Mouse (Mus musculus) cortical plate, adult 2 months (tissue): ENCODE data around the gene Dut. TPM values are rescaled to one million over a fixed set of nuclear protein-coding genes. Genes with fewer than 3 reads are reported as not detected.

Experiments
- H3K27ac ChIP-seq: fragments of 200-500 bp; 2 replicates; pipeline ENCODE4 v1.5.1; 2012; ENCODE audit warnings: low read length, control low read depth, inconsistent platforms; ENCODE audit not compliant: insufficient read depth
- H3K4me1 ChIP-seq: fragments of 200-500 bp; 2 replicates; pipeline ENCODE4 v1.6.1; 2011; ENCODE audit warnings: low read length; ENCODE audit not compliant: control insufficient read depth, insufficient read depth
- H3K4me3 ChIP-seq: fragments of 200-500 bp; 2 replicates; pipeline ENCODE4 v1.5.1; 2011; ENCODE audit warnings: mild to moderate bottlenecking, low read length, control low read depth; ENCODE audit not compliant: insufficient read depth
- CTCF ChIP-seq: fragments of 200-500 bp; IDR thresholded peaks from 2 replicates; pipeline ENCODE4 v1.5.1; 2011; ENCODE audit warnings: mild to moderate bottlenecking, control low read depth, low read length; ENCODE audit not compliant: insufficient read depth; ENCODE audit errors: extremely low read depth
- POLR2A ChIP-seq: fragments of 200-500 bp; IDR thresholded peaks from 2 replicates; pipeline ENCODE4 v1.6.1; 2011; ENCODE audit warnings: mild to moderate bottlenecking, low read length, control low read depth; ENCODE audit not compliant: insufficient read depth; ENCODE audit errors: extremely low read depth
- polyA plus RNA-seq: library from polyadenylated mRNA; depleted of rRNA; stranded (reverse); fragments of >200 nt; gene quantifications from 2 replicates; pipeline ENCODE4 v1.2.3, GENCODE M21; 2012

Gene Dut
- polyA plus RNA-seq, 1 experiment = 34.6 TPM

DNA sequence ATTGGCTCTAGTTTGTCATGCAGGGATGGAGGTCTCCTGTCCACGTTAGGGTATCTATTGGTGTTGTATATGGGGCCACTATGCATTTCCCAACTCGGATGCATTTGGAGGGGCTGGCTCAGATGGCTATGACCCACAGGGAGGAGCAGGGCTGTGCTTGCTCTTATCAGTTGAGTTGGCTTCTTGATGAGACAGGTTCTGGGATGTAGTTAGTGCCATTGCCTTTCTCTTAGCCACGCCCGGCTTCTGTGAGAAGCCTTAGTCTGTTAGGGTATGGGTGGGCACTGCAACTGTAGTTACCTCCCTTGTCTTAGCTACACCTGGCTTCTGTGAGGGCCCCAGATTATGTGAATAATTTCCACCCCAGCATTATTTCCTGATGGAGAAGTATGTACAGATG lies 14.8 kb upstream of the Dut start:
- Histone ChIP-seq H3K4me3 (no peak overlapping the region), H3K4me1 (no peaks in the 10 kb centered on the region), H3K27ac (no peak overlapping the region)
- TF ChIP-seq POLR2A (no peak), CTCF (no peak)

DNA sequence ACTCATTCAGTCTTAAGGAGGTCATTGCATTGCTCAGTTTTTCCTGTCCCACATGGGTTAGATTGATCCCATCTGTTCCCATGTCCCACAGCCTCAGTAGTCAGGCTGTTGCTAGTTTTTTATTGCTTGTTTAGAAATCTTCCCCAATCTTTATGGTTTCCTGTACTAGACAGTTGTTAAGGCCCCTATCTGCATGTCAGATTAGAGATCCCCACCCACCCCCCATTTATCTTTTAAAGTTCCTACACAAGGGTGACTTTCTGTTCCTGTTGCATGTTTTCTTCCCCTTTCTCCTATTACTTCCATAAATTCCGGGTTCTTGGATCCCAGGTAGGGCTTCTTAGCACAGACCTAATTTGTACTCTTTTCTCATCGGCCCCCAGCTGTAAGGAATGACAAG lies 13.5 kb upstream of the Dut start:
- Histone ChIP-seq H3K27ac (no peak overlapping the region), H3K4me3 (no peak overlapping the region), H3K4me1 (no peaks in the 10 kb centered on the region)
- no peak for TF ChIP-seq CTCF
- TF ChIP-seq POLR2A = no peak

GRCm38 (mm10) chr2:125234049-125234448 lies 12.9 kb upstream of the Dut start:
- no peaks in the 10 kb centered on the region for H3K4me1 ChIP-seq
- no peak overlapping the region for H3K27ac ChIP-seq
- no peak overlapping the region for H3K4me3 ChIP-seq
- TF ChIP-seq POLR2A (no peak), CTCF (no peak)

GRCm38 (mm10) chr2:125245545-125246285 lies 1.3 kb upstream of the Dut start:
- Histone ChIP-seq H3K27ac (no peak overlapping the region), H3K4me1 (peaks cover 2% of the 10 kb centered on the region), H3K4me3 (no peak overlapping the region)
- TF ChIP-seq CTCF (no peak), POLR2A (no peak)

DNA sequence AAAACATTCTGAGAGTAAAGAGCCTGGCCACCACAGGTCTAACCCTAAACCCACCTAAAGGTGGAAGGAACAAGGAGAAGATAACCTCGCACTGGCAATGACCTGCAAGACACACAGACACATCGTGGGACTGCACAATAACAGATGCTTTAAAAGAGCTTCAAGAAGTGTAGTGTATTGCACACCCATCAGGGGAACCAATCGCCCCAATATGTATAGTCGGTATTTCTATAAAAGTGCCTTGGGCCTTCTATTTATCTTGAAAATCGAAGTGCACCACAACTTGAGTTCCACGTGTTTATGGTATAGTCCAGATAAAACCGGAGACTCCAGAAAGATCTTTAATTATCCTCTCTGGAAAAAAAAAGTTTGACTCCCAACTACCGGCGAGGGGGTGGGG lies 321 bp upstream of the Dut start:
- Histone ChIP-seq H3K4me3 (peak overlapping the region; percentile 51; the same call in 1 of the 2 replicates), H3K4me1 (peaks cover 2% of the 10 kb centered on the region)

DNA sequence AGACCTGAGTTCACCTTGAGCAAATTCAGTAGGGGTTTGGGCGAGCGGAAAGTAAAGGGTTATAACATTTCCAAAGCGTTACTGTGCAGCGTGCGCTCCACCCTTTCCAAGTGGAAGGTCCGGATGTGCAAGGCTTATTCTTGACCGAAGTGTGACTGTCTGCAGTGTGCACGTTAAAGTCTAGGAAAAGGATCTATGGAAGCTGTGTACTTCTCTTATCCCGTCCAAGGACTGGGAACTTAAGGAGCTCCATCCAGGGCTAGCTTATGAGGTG lies 909 bp downstream of the Dut start:
- TF ChIP-seq CTCF = no peak
- no peak for TF ChIP-seq POLR2A
- Histone ChIP-seq H3K4me3 (peak overlapping the region; percentile 51), H3K27ac (no peak overlapping the region), H3K4me1 (peaks cover 2% of the 10 kb centered on the region)

More for the DNA sequence above, 321 bp upstream of the Dut start:
- TF ChIP-seq POLR2A (no peak), CTCF (no peak)
- no peak overlapping the region for H3K27ac ChIP-seq

DNA sequence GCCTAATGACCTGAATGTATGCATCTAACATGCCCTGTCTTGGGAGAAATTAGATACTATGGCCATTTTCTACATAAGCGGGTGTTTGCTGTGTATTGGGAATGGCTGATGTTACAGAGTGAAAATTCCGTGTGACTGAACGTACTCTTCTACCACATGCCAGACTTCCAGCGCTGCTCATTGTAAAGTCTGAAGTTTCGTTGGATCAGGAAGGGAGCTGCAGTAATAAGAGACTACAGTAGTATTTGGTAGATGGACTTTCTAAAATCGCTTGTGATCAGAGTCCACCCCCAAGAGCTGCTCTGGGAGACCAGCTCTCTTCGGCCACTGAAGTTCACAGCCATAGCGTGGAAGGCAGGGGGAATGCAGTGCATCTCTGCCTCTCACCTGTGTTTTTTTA lies 1.3 kb downstream of the Dut start:
- TF ChIP-seq CTCF (no peak), POLR2A (no peak)
- Histone ChIP-seq H3K4me1 (peaks cover 2% of the 10 kb centered on the region), H3K27ac (no peak overlapping the region), H3K4me3 (peak overlapping the region; percentile 51)

GRCm38 (mm10) chr2:125249339-125249738 lies 2.3 kb downstream of the Dut start:
- Histone ChIP-seq H3K4me3 (no peak overlapping the region), H3K4me1 (peaks cover 2% of the 10 kb centered on the region), H3K27ac (no peak overlapping the region)
- TF ChIP-seq CTCF (no peak), POLR2A (no peak)

DNA sequence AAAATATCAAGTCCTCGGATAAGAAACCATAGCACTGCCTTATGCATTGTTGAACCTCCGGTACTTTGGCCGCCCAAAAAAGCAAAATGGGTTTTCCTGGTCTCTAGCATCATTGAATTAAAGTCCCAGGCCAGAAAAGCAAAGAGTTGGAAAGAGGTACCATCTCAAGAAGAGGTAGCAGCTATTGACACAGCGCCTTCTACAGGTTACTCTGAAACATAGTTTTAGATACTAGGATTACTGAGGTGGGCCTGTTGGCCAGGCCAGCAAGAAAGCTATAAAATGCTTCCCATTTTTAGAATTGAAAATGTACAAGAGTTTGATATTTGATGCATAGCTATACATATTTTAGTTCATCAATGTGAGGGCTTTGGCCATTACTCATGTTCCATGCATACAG lies 2.9 kb downstream of the Dut start:
- H3K4me1 ChIP-seq = peaks cover 2% of the 10 kb centered on the region
- H3K27ac ChIP-seq = no peak overlapping the region
- TF ChIP-seq CTCF (no peak), POLR2A (no peak)
- no peak overlapping the region for H3K4me3 ChIP-seq

- no peak overlapping the region for H3K27ac ChIP-seq
- TF ChIP-seq CTCF (no peak), POLR2A (no peak)
- no peak overlapping the region for H3K4me3 ChIP-seq
- no peaks in the 10 kb centered on the region; the same call in 1 of the 2 replicates for H3K4me1 ChIP-seq
These were observed 4.8 kb downstream of the Dut start for GRCm38 (mm10) chr2:125251781-125252180.

GRCm38 (mm10) chr2:125252275-125252674 lies 5.3 kb downstream of the Dut start:
- peak; percentile 74 for TF ChIP-seq CTCF
- no peak for TF ChIP-seq POLR2A
- H3K4me1 ChIP-seq = no peaks in the 10 kb centered on the region; the same call in 1 of the 2 replicates
- H3K4me3 ChIP-seq = no peak overlapping the region
- no peak overlapping the region for H3K27ac ChIP-seq

DNA sequence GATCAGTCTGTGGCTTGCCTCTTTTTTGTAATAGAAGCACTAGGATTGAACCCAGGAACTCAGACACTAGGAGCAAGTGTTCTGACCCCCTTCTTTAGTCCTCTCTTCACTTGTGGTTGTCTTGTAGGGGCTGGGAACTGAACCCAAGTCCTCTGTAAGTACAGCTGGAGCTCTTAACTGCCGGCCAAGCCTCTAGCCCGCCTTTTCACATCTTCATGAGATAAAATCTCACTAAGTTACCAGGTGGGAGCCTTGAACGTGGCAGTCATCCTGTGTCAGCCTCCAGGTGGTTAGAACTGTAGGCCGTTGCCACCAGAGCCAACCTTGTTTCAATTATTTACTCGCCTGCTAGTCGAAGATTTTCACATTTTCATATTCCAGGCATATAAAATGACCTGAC lies 6.7 kb downstream of the Dut start:
- no peak overlapping the region for H3K4me3 ChIP-seq
- H3K27ac ChIP-seq = no peak overlapping the region
- no peak for TF ChIP-seq CTCF
- no peak for TF ChIP-seq POLR2A
- no peaks in the 10 kb centered on the region for H3K4me1 ChIP-seq
